Mouse (Mus musculus): ENCODE measurements around the gene Zfp935.
"Not testable (repeated sequence)": the region's sequence is repeated elsewhere in the genome, so short reads cannot be mapped to it uniquely, and the experiment has no call there.

DNA sequence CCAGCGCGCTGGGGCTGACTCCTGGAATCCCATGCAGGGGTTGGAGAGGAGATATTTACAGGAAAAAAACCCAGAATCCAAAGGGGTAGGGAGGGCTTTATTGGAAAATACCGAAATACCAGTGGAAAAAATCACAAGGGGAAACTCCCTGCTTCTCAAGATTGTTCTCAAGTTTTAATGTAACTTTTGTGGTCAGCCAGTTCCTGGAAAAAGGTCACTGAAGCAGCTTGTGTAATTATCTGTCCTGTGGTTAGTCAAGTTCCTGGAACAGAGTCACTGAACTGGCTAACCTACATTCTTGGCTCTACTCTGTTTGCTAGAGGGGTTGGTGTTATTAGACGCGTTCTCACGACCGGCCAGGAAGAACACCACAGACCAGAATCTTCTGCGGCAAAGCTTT is 85.7 kb downstream of the Zfp935 start:
- not testable (repeated sequence) for TF ChIP-seq CTCF (IDR thresholded peaks at IDR 0.05; ENCODE audit: borderline replicate concordance, control insufficient read depth, extremely low read depth, insufficient read depth, low read length, poor library complexity); POLR2A (IDR thresholded peaks at IDR 0.05; ENCODE audit: control insufficient read depth, extremely low read depth, insufficient read depth, low read length, poor library complexity)
